Mouse (Mus musculus): ENCODE data around the gene Pxylp1. TPM values are rescaled to one million over a fixed set of nuclear protein-coding genes. Genes with fewer than 3 reads are reported as not detected.

Gene Pxylp1
- polyA plus RNA-seq, 1 experiment from 2014 or later, result 6.5 TPM

GRCm38 (mm10) chr9:96827002-96827785, 65.3 kb downstream of the Pxylp1 start:
- TF ChIP-seq EP300 (IDR thresholded peaks at IDR 0.05), result no peak
- TF ChIP-seq CTCF (IDR thresholded peaks at IDR 0.05), result no peak
- Histone ChIP-seq H3K27ac (ENCODE audit: low read length) (no peak overlapping the region), H3K36me3 (ENCODE audit: insufficient read depth, low read length) (no peaks in the 10 kb centered on the region), H3K9ac (replicated peaks; ENCODE audit: low read depth) (no peak overlapping the region), H3K4me2 (replicated peaks; ENCODE audit: low read depth, low read length) (no peak overlapping the region), H3K4me3 (ENCODE audit: low read depth, low read length) (no peak overlapping the region), H3K9me3 (ENCODE audit: low read length) (no peaks in the 10 kb centered on the region), H3K4me1 (ENCODE audit: insufficient read depth, low read depth, low read length) (no peaks in the 10 kb centered on the region), H3K27me3 (replicated peaks; ENCODE audit: insufficient read depth, low read length) (no peaks in the 10 kb centered on the region)
- 76% methylated on average over 12 of the region's 12 CpGs for WGBS
- ATAC-seq (no peak), DNase-seq (ENCODE audit: low spot score) (no peak)

GRCm38 (mm10) chr9:96824857-96825256, 67.6 kb downstream of the Pxylp1 start:
- H3K9me3 ChIP-seq (ENCODE audit: low read length), result no peaks in the 10 kb centered on the region
- H3K4me2 ChIP-seq (replicated peaks; ENCODE audit: low read depth, low read length), result no peak overlapping the region
- no peaks in the 10 kb centered on the region for H3K4me1 ChIP-seq (ENCODE audit: insufficient read depth, low read depth, low read length)
- no peak for ATAC-seq
- H3K36me3 ChIP-seq (ENCODE audit: insufficient read depth, low read length), result no peaks in the 10 kb centered on the region
- H3K9ac ChIP-seq (replicated peaks; ENCODE audit: low read depth), result no peak overlapping the region
- DNase-seq (ENCODE audit: low spot score), result no peak
- no peaks in the 10 kb centered on the region for H3K27me3 ChIP-seq (replicated peaks; ENCODE audit: insufficient read depth, low read length)
- TF ChIP-seq CTCF (IDR thresholded peaks at IDR 0.05), result no peak
- no peak for TF ChIP-seq EP300 (IDR thresholded peaks at IDR 0.05)
- no peak overlapping the region for H3K4me3 ChIP-seq (ENCODE audit: low read depth, low read length)
- WGBS, result 95% methylated on average over 18 of the region's 18 CpGs
- no peak overlapping the region for H3K27ac ChIP-seq (ENCODE audit: low read length)

GRCm38 (mm10) chr9:96824026-96824425, 68.4 kb downstream of the Pxylp1 start:
- no peak for DNase-seq (ENCODE audit: low spot score)
- Histone ChIP-seq H3K4me2 (replicated peaks; ENCODE audit: low read depth, low read length) (no peak overlapping the region), H3K27me3 (replicated peaks; ENCODE audit: insufficient read depth, low read length) (no peaks in the 10 kb centered on the region), H3K4me1 (ENCODE audit: insufficient read depth, low read depth, low read length) (no peaks in the 10 kb centered on the region), H3K36me3 (ENCODE audit: insufficient read depth, low read length) (no peaks in the 10 kb centered on the region), H3K9me3 (ENCODE audit: low read length) (no peaks in the 10 kb centered on the region), H3K9ac (replicated peaks; ENCODE audit: low read depth) (no peak overlapping the region), H3K4me3 (ENCODE audit: low read depth, low read length) (no peak overlapping the region), H3K27ac (ENCODE audit: low read length) (no peak overlapping the region)
- 52% methylated on average over 12 of the region's 12 CpGs for WGBS
- no peak for ATAC-seq
- no peak for TF ChIP-seq EP300 (IDR thresholded peaks at IDR 0.05)
- TF ChIP-seq CTCF (IDR thresholded peaks at IDR 0.05), result no peak

GRCm38 (mm10) chr9:96823541-96823940, 68.9 kb downstream of the Pxylp1 start:
- H3K4me2 ChIP-seq (replicated peaks; ENCODE audit: low read depth, low read length), result no peak overlapping the region
- no peak overlapping the region for H3K4me3 ChIP-seq (ENCODE audit: low read depth, low read length)
- no peaks in the 10 kb centered on the region for H3K27me3 ChIP-seq (replicated peaks; ENCODE audit: insufficient read depth, low read length)
- no peak overlapping the region for H3K9ac ChIP-seq (replicated peaks; ENCODE audit: low read depth)
- H3K27ac ChIP-seq (ENCODE audit: low read length), result no peak overlapping the region
- WGBS, result 39% methylated on average over 5 of the region's 5 CpGs
- DNase-seq (ENCODE audit: low spot score), result no peak
- no peak for ATAC-seq
- no peaks in the 10 kb centered on the region for H3K36me3 ChIP-seq (ENCODE audit: insufficient read depth, low read length)
- H3K9me3 ChIP-seq (ENCODE audit: low read length), result no peaks in the 10 kb centered on the region
- TF ChIP-seq EP300 (IDR thresholded peaks at IDR 0.05) (no peak), CTCF (IDR thresholded peaks at IDR 0.05) (no peak)
- H3K4me1 ChIP-seq (ENCODE audit: insufficient read depth, low read depth, low read length), result no peaks in the 10 kb centered on the region

- TF ChIP-seq EP300 (IDR thresholded peaks at IDR 0.05), result no peak
- TF ChIP-seq CTCF (IDR thresholded peaks at IDR 0.05), result no peak
- H3K4me2 ChIP-seq (replicated peaks; ENCODE audit: low read depth, low read length), result no peak overlapping the region
- no peak for ATAC-seq
Observed at GRCm38 (mm10) chr9:96823005-96823404, 69.5 kb downstream of the Pxylp1 start.

GRCm38 (mm10) chr9:96818822-96819481, 73.5 kb downstream of the Pxylp1 start:
- DNase-seq (ENCODE audit: low spot score), result no peak
- ATAC-seq, result peak; percentile 16; the same call in 1 of the 2 replicates
- WGBS, result 64% methylated on average over 11 of the region's 11 CpGs
- Histone ChIP-seq H3K9ac (replicated peaks; ENCODE audit: low read depth) (no peak overlapping the region), H3K36me3 (ENCODE audit: insufficient read depth, low read length) (no peaks in the 10 kb centered on the region), H3K4me2 (replicated peaks; ENCODE audit: low read depth, low read length) (no peak overlapping the region), H3K9me3 (ENCODE audit: low read length) (no peaks in the 10 kb centered on the region), H3K4me3 (ENCODE audit: low read depth, low read length) (no peak overlapping the region), H3K27me3 (replicated peaks; ENCODE audit: insufficient read depth, low read length) (no peaks in the 10 kb centered on the region), H3K27ac (ENCODE audit: low read length) (no peak overlapping the region), H3K4me1 (ENCODE audit: insufficient read depth, low read depth, low read length) (no peaks in the 10 kb centered on the region)
- TF ChIP-seq CTCF (IDR thresholded peaks at IDR 0.05) (no peak), EP300 (IDR thresholded peaks at IDR 0.05) (no peak)

More at GRCm38 (mm10) chr9:96823005-96823404, 69.5 kb downstream of the Pxylp1 start:
- WGBS, result 83% methylated on average over 9 of the region's 9 CpGs
- no peak overlapping the region for H3K4me3 ChIP-seq (ENCODE audit: low read depth, low read length)
- no peak for DNase-seq (ENCODE audit: low spot score)
- no peak overlapping the region for H3K9ac ChIP-seq (replicated peaks; ENCODE audit: low read depth)
- H3K4me1 ChIP-seq (ENCODE audit: insufficient read depth, low read depth, low read length), result no peaks in the 10 kb centered on the region
- no peaks in the 10 kb centered on the region for H3K27me3 ChIP-seq (replicated peaks; ENCODE audit: insufficient read depth, low read length)
- H3K36me3 ChIP-seq (ENCODE audit: insufficient read depth, low read length), result no peaks in the 10 kb centered on the region
- H3K9me3 ChIP-seq (ENCODE audit: low read length), result no peaks in the 10 kb centered on the region
- H3K27ac ChIP-seq (ENCODE audit: low read length), result no peak overlapping the region
